Mouse (Mus musculus): ENCODE measurements at regions not wholly inside any gene's neighbourhood (a gene's known extent, or its start where the extent isn't known, plus 50 kb on each side); places are given as distances from the start of the nearest gene placed in this dataset.

GRCm38 (mm10) chr14:60525284-60525962 lies 108.4 kb upstream of the Spata13 start:
- Histone ChIP-seq H3K4me3 (ENCODE audit: low read depth, low read length) (no peak overlapping the region), H3K27me3 (ENCODE audit: control insufficient read depth, insufficient read depth, low read length) (no peaks in the 10 kb centered on the region), H3K27ac (ENCODE audit: insufficient read depth, low read depth, low read length) (no peak overlapping the region), H3K4me1 (ENCODE audit: control insufficient read depth, insufficient read depth, insufficient read length, low read length) (peaks cover 14% of the 10 kb centered on the region), H3K36me3 (ENCODE audit: control insufficient read depth, insufficient read depth, low read length) (no peaks in the 10 kb centered on the region)
- TF ChIP-seq CTCF (IDR thresholded peaks at IDR 0.05; ENCODE audit: extremely low read depth, insufficient read length, insufficient replicate concordance, low read depth, low read length) (peak; percentile 58; the same call in 1 of the 2 replicates), POLR2A (IDR thresholded peaks at IDR 0.05; ENCODE audit: low read depth, low read length) (no peak)
- 63% methylated on average over 13 of the region's 13 CpGs for WGBS

- 72% methylated on average over 3 of the region's 3 CpGs for WGBS
Observed at GRCm38 (mm10) chr14:60525979-60526378, 107.8 kb upstream of the Spata13 start.

GRCm38 (mm10) chr14:60526832-60527231 lies 107.0 kb upstream of the Spata13 start:
- Histone ChIP-seq H3K4me1 (ENCODE audit: control insufficient read depth, insufficient read depth, insufficient read length, low read length) (peaks cover 14% of the 10 kb centered on the region), H3K27me3 (ENCODE audit: control insufficient read depth, insufficient read depth, low read length) (no peaks in the 10 kb centered on the region), H3K27ac (ENCODE audit: insufficient read depth, low read depth, low read length) (no peak overlapping the region), H3K36me3 (ENCODE audit: control insufficient read depth, insufficient read depth, low read length) (no peaks in the 10 kb centered on the region), H3K4me3 (ENCODE audit: low read depth, low read length) (no peak overlapping the region)
- TF ChIP-seq POLR2A (IDR thresholded peaks at IDR 0.05; ENCODE audit: low read depth, low read length) (no peak), CTCF (IDR thresholded peaks at IDR 0.05; ENCODE audit: extremely low read depth, insufficient read length, insufficient replicate concordance, low read depth, low read length) (no peak)
- WGBS: 76% methylated on average over 10 of the region's 10 CpGs

More at GRCm38 (mm10) chr14:60525979-60526378, 107.8 kb upstream of the Spata13 start:
- Histone ChIP-seq H3K4me1 (ENCODE audit: control insufficient read depth, insufficient read depth, insufficient read length, low read length) (peaks cover 14% of the 10 kb centered on the region), H3K4me3 (ENCODE audit: low read depth, low read length) (no peak overlapping the region), H3K36me3 (ENCODE audit: control insufficient read depth, insufficient read depth, low read length) (no peaks in the 10 kb centered on the region), H3K27ac (ENCODE audit: insufficient read depth, low read depth, low read length) (no peak overlapping the region), H3K27me3 (ENCODE audit: control insufficient read depth, insufficient read depth, low read length) (no peaks in the 10 kb centered on the region)
- no peak for TF ChIP-seq POLR2A (IDR thresholded peaks at IDR 0.05; ENCODE audit: low read depth, low read length)
- TF ChIP-seq CTCF (IDR thresholded peaks at IDR 0.05; ENCODE audit: extremely low read depth, insufficient read length, insufficient replicate concordance, low read depth, low read length): no peak

GRCm38 (mm10) chr14:60527951-60528350 lies 105.8 kb upstream of the Spata13 start:
- WGBS: 29% methylated on average over 5 of the region's 5 CpGs
- H3K4me3 ChIP-seq (ENCODE audit: low read depth, low read length): no peak overlapping the region
- peak overlapping the region; percentile 17; the same call in 1 of the 2 replicates for H3K27ac ChIP-seq (ENCODE audit: insufficient read depth, low read depth, low read length)
- H3K36me3 ChIP-seq (ENCODE audit: control insufficient read depth, insufficient read depth, low read length): no peaks in the 10 kb centered on the region
- H3K4me1 ChIP-seq (ENCODE audit: control insufficient read depth, insufficient read depth, insufficient read length, low read length): peaks cover 14% of the 10 kb centered on the region
- no peaks in the 10 kb centered on the region for H3K27me3 ChIP-seq (ENCODE audit: control insufficient read depth, insufficient read depth, low read length)
- TF ChIP-seq CTCF (IDR thresholded peaks at IDR 0.05; ENCODE audit: extremely low read depth, insufficient read length, insufficient replicate concordance, low read depth, low read length) (no peak), POLR2A (IDR thresholded peaks at IDR 0.05; ENCODE audit: low read depth, low read length) (no peak)

GRCm38 (mm10) chr14:60528520-60528919 lies 105.3 kb upstream of the Spata13 start:
- 77% methylated on average over 7 of the region's 7 CpGs for WGBS
- TF ChIP-seq POLR2A (IDR thresholded peaks at IDR 0.05; ENCODE audit: low read depth, low read length) (no peak), CTCF (IDR thresholded peaks at IDR 0.05; ENCODE audit: extremely low read depth, insufficient read length, insufficient replicate concordance, low read depth, low read length) (no peak)

GRCm38 (mm10) chr14:60529022-60529421 lies 104.8 kb upstream of the Spata13 start:
- H3K36me3 ChIP-seq (ENCODE audit: control insufficient read depth, insufficient read depth, low read length): no peaks in the 10 kb centered on the region
- TF ChIP-seq CTCF (IDR thresholded peaks at IDR 0.05; ENCODE audit: extremely low read depth, insufficient read length, insufficient replicate concordance, low read depth, low read length) (no peak), POLR2A (IDR thresholded peaks at IDR 0.05; ENCODE audit: low read depth, low read length) (no peak)
- no peak overlapping the region for H3K4me3 ChIP-seq (ENCODE audit: low read depth, low read length)
- no peak overlapping the region for H3K27ac ChIP-seq (ENCODE audit: insufficient read depth, low read depth, low read length)
- peaks cover 14% of the 10 kb centered on the region for H3K4me1 ChIP-seq (ENCODE audit: control insufficient read depth, insufficient read depth, insufficient read length, low read length)
- H3K27me3 ChIP-seq (ENCODE audit: control insufficient read depth, insufficient read depth, low read length): no peaks in the 10 kb centered on the region
- 13% methylated on average over 3 of the region's 3 CpGs for WGBS

More at GRCm38 (mm10) chr14:60528520-60528919, 105.3 kb upstream of the Spata13 start:
- no peak overlapping the region for H3K27ac ChIP-seq (ENCODE audit: insufficient read depth, low read depth, low read length)
- H3K4me3 ChIP-seq (ENCODE audit: low read depth, low read length): no peak overlapping the region
- H3K4me1 ChIP-seq (ENCODE audit: control insufficient read depth, insufficient read depth, insufficient read length, low read length): peaks cover 14% of the 10 kb centered on the region
- H3K36me3 ChIP-seq (ENCODE audit: control insufficient read depth, insufficient read depth, low read length): no peaks in the 10 kb centered on the region
- H3K27me3 ChIP-seq (ENCODE audit: control insufficient read depth, insufficient read depth, low read length): no peaks in the 10 kb centered on the region

- TF ChIP-seq POLR2A (IDR thresholded peaks at IDR 0.05; ENCODE audit: low read depth, low read length) (no peak), CTCF (IDR thresholded peaks at IDR 0.05; ENCODE audit: extremely low read depth, insufficient read length, insufficient replicate concordance, low read depth, low read length) (no peak)
- Histone ChIP-seq H3K27me3 (ENCODE audit: control insufficient read depth, insufficient read depth, low read length) (no peaks in the 10 kb centered on the region), H3K4me3 (ENCODE audit: low read depth, low read length) (no peak overlapping the region), H3K36me3 (ENCODE audit: control insufficient read depth, insufficient read depth, low read length) (no peaks in the 10 kb centered on the region), H3K27ac (ENCODE audit: insufficient read depth, low read depth, low read length) (no peak overlapping the region), H3K4me1 (ENCODE audit: control insufficient read depth, insufficient read depth, insufficient read length, low read length) (peaks cover 14% of the 10 kb centered on the region)
- WGBS: 42% methylated on average over 7 of the region's 7 CpGs
Observed at GRCm38 (mm10) chr14:60529646-60530347, 104.0 kb upstream of the Spata13 start.
